Mouse (Mus musculus) midbrain, embryonic 16.5 days (tissue): ENCODE measurements around the gene Hist1h4k. TPM values are rescaled to one million over a fixed set of nuclear protein-coding genes. Genes with fewer than 3 reads are reported as not detected.
"Not testable (repeated sequence)": the region's sequence is repeated elsewhere in the genome, so short reads cannot be mapped to it uniquely, and the experiment has no call there.

Experiments
- ATAC-seq: fragments of 200-750 bp; cut with Nextera tagmentation; 2 replicates; pipeline ENCODE4 v1.8.0; 2017; ENCODE audit warnings: moderate TSS enrichment
- H3K27ac ChIP-seq: fragments of 300-500 bp; sonication (generic); 2 replicates; pipeline ENCODE4 v1.5.1; 2014; ENCODE audit warnings: mild to moderate bottlenecking, low read length, mixed read lengths
- H3K27me3 ChIP-seq: fragments of 300-500 bp; sonication (generic); 2 replicates; pipeline ENCODE4 v1.6.1; 2014; ENCODE audit warnings: low read depth, low read length, mixed read lengths; ENCODE audit not compliant: control insufficient read depth, insufficient read depth
- H3K36me3 ChIP-seq: fragments of 300-500 bp; sonication (generic); 2 replicates; pipeline ENCODE4 v1.6.1; 2014; ENCODE audit warnings: mild to moderate bottlenecking, low read length, moderate library complexity, mixed read lengths; ENCODE audit not compliant: control insufficient read depth, insufficient read depth
- H3K4me1 ChIP-seq: fragments of 300-500 bp; sonication (generic); 2 replicates; pipeline ENCODE4 v1.6.1; 2014; ENCODE audit warnings: mild to moderate bottlenecking, low read length, mixed read lengths; ENCODE audit not compliant: control insufficient read depth, insufficient read depth
- H3K4me2 ChIP-seq: fragments of 300-500 bp; sonication (generic); 2 replicates; pipeline ENCODE4 v1.6.1; 2014; ENCODE audit warnings: mild to moderate bottlenecking, low read length, mixed read lengths
- H3K4me3 ChIP-seq: fragments of 300-500 bp; sonication (generic); 2 replicates; pipeline ENCODE4 v1.5.1; 2014; ENCODE audit warnings: low read depth, mild to moderate bottlenecking, low read length, moderate library complexity, mixed read lengths
- H3K9ac ChIP-seq: fragments of 300-500 bp; sonication (generic); 2 replicates; pipeline ENCODE4 v1.6.1; 2014; ENCODE audit warnings: low read depth, low read length, mixed read lengths
- H3K9me3 ChIP-seq: fragments of 300-500 bp; sonication (generic); replicated peaks from 2 replicates; pipeline ENCODE4 v1.6.1; 2014; ENCODE audit warnings: mild to moderate bottlenecking, low read length, mixed read lengths; ENCODE audit not compliant: control insufficient read depth, poor library complexity, severe bottlenecking
- WGBS: fragments of 180-500 bp; shearing (Covaris S2); extraction: QIAGEN DNeasy Blood & Tissue Kit; methylation state at CpG from one replicate; pipeline ENCODE4 v1.1.7; 2014; 5-methylcytosine and 5-hydroxymethylcytosine counted together
- polyA plus RNA-seq: library from polyadenylated mRNA; unstranded; fragments of >200 nt; fragmentation: Nextera tagmentation; extraction: Ambion mirVana; gene quantifications from 2 replicates; pipeline ENCODE4 v1.2.1, GENCODE M21; 2015

Gene Hist1h4k
- polyA plus RNA-seq, 1 experiment from 2014 or later: not detected

DNA sequence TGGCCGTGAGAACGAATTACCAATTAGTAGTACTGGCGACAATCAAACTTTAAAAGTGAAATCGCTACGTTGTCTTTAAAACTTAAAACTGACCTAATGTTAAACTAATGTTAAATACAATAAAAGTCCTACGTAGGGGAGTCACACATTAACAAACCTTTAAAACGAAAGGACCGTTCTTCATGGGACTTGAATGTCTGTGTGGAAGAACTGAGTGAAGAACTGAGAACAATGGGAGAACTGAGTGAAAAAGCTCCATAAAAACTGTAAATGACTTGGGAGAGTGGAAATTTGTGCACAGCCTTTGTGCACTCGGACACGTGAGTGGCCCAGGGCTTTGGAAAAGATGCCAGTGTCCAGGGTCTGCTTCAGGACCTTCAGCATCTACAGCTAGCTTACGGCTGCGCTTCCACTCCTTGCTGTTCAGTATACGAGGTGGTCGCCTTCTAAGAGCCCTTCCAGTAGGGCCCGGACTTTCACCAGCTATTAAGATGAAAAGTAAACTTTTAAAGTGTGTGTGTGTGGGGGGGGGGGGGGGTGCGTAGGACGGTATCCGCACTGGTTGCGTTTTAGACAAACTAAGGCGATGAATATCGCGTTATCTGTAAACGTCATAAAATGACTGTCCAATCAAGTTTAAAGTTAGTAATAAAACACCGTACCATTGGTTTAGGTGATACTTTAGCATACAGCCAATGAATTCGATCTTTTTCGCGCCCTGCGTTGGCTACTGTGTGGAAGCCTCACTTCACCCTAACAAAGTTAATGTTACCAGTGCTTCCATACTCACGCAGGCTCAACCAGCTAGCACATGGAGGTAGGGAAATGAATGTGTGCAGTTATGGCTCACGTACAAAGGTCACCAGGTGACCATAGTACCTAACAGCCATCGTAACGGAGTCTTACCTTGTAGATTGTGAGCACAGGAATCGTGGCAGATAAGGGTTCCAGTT is 28.8 kb upstream of the Hist1h4k start:
- peak overlapping the region; percentile 58 for H3K9ac ChIP-seq
- H3K9me3 ChIP-seq: no peaks in the 10 kb centered on the region
- H3K4me1 ChIP-seq: peaks cover 20% of the 10 kb centered on the region
- H3K4me2 ChIP-seq: peak overlapping the region; percentile 88
- no peaks in the 10 kb centered on the region for H3K36me3 ChIP-seq
- peak overlapping the region; percentile 42 for H3K4me3 ChIP-seq
- H3K27me3 ChIP-seq: no peaks in the 10 kb centered on the region; the same call in 1 of the 2 replicates
- H3K27ac ChIP-seq: peak overlapping the region; percentile 76
- WGBS: 5% methylated on average over 33 of the region's 33 CpGs
- peak; percentile 96 for ATAC-seq

DNA sequence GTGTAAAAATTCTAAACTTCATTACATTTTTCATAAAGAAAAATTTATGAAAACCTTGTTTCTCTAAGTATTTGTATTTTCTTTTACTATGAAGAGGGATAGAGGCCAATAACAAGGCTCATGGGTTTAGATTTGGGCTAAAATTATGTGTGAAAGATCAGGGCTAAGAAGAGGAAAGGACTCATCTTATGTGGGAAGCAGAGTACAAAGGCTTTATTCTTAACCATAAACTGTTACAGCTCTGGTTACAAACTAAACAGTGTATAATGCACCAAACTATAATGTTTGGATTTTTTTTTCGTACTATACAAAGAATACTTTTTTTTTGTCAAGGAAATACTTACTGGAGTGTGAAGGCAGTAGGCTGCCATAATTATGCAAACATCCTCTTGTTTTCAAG is 5.4 kb upstream of the Hist1h4k start:
- no peak for ATAC-seq
- no peaks in the 10 kb centered on the region for H3K9me3 ChIP-seq
- H3K27ac ChIP-seq: no peak overlapping the region
- H3K9ac ChIP-seq: no peak overlapping the region
- H3K4me3 ChIP-seq: no peak overlapping the region
- 71% methylated on average over 1 of the region's 1 CpGs for WGBS
- no peak overlapping the region for H3K4me2 ChIP-seq
- H3K27me3 ChIP-seq: no peaks in the 10 kb centered on the region
- H3K36me3 ChIP-seq: no peaks in the 10 kb centered on the region
- peaks cover 12% of the 10 kb centered on the region for H3K4me1 ChIP-seq

DNA sequence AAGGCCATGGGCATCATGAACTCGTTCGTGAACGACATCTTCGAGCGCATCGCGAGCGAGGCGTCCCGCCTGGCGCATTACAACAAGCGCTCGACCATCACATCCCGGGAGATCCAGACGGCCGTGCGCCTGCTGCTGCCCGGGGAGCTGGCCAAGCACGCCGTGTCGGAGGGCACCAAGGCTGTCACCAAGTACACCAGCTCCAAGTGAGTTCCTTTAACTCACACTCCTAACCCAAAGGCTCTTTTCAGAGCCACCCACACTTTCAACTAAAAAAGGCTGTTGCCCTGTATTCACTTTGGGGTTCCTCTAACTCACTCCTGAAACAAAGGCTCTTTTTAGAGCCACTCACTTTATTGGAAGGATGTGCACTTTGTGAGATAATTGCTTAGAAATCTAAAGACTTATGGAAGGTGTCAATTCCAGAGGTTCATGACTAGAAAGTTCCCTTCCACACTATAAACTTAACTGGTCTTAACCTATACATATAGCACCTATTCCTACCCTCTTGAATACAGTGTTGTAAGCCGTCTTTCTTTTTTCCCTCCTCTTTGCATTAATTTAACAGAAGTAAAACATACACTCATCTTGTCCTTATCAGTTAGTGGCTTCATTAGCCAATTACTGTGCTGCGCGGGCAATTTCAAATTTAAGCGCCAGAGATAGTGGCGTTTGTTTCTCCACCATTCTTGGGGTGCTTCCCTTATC is 4.1 kb upstream of the Hist1h4k start:
- peak overlapping the region; percentile 75 for H3K27ac ChIP-seq
- not testable (repeated sequence) for H3K9me3 ChIP-seq, H3K36me3 ChIP-seq, H3K27me3 ChIP-seq
- WGBS: under 1% methylated on average over 19 of the region's 26 CpGs
- H3K4me2 ChIP-seq: peak overlapping the region; percentile 82
- peaks cover 14% of the 10 kb centered on the region for H3K4me1 ChIP-seq
- H3K4me3 ChIP-seq: peak overlapping the region; percentile 44
- peak overlapping the region; percentile 54 for H3K9ac ChIP-seq
- ATAC-seq: peak; percentile 11; the same call in 1 of the 2 replicates

DNA sequence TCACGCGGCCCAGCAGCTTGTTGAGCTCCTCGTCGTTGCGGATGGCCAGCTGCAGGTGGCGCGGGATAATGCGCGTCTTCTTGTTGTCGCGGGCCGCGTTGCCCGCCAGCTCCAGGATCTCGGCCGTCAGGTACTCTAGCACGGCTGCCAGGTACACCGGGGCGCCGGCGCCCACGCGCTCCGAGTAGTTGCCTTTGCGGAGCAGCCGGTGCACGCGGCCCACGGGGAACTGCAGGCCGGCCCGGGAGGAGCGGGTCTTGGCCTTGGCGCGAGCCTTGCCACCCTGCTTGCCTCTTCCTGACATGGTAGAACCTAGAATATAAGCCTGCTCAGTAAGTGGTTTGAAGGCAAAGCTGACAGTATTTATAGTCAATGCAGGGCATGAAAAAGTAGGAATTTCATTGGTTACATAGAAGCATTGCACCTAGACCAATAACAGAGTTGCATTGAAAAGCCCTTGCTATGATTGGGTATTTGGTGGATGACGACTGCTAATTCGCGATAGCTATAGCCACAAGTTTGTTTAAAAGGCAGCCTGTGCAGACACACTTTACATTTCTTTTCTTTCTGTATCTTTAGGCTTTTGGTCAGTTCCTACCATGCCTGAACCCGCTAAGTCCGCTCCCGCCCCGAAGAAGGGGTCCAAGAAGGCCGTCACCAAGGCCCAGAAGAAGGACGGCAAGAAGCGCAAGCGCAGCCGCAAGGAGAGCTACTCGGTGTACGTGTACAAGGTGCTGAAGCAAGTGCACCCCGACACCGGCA is 3.4 kb upstream of the Hist1h4k start, which contains the start of the genes Hist1h2ak and Hist1h2bn:
Hist1h2ak (minus strand) TSS at position 304 of the 762 bp plus-strand sequence.
Hist1h2bn (plus strand) TSS at position 600 of the 762 bp plus-strand sequence.
- WGBS: under 1% methylated on average over 45 of the region's 50 CpGs
- not testable (repeated sequence) for H3K9me3 ChIP-seq
- H3K9ac ChIP-seq: peak within 1 kb of the TSS; percentile 66

DNA sequence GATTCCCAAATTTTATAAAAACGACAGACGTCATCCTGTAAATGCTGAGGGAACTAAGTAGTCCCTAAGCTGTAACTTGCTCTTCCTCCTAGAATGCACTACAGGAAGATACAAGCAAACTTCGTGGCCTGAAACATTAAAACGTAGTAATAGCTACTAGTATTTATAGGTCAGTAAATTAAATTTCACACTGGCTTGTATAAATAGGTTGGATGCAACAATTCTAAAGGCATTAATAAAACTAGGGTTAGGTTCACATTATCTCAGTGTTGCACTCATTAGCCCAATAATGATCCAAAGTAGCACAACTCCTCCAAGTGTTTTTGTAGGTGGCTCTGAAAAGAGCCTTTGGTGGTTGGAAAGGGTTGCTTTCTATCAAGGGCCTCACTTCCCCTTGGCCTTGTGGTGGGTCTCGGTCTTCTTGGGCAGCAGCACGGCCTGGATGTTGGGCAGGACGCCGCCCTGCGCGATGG is 2.8 kb upstream of the Hist1h4k start:
- no peaks in the 10 kb centered on the region for H3K36me3 ChIP-seq
- ATAC-seq: no peak
- H3K9ac ChIP-seq: peak overlapping the region; percentile 66
- peak overlapping the region; percentile 93 for H3K27ac ChIP-seq
- H3K4me3 ChIP-seq: peak overlapping the region; percentile 44
- H3K4me1 ChIP-seq: peaks cover 23% of the 10 kb centered on the region
- 2% methylated on average over 7 of the region's 10 CpGs for WGBS
- H3K9me3 ChIP-seq: no peaks in the 10 kb centered on the region
- peak overlapping the region; percentile 82 for H3K4me2 ChIP-seq
- no peaks in the 10 kb centered on the region for H3K27me3 ChIP-seq

More for the DNA sequence above, 3.4 kb upstream of the Hist1h4k start, which contains the start of the genes Hist1h2ak and Hist1h2bn:
- Histone ChIP-seq H3K4me3 (peak within 1 kb of the TSS; percentile 44), H3K27ac (peak within 1 kb of the TSS; percentile 93), H3K4me2 (peak within 1 kb of the TSS; percentile 82), H3K4me1 (peaks cover 20% of the 10 kb centered on the region)
- ATAC-seq: peak; percentile 97
- H3K27me3 ChIP-seq, H3K36me3 ChIP-seq: not testable (repeated sequence)

DNA sequence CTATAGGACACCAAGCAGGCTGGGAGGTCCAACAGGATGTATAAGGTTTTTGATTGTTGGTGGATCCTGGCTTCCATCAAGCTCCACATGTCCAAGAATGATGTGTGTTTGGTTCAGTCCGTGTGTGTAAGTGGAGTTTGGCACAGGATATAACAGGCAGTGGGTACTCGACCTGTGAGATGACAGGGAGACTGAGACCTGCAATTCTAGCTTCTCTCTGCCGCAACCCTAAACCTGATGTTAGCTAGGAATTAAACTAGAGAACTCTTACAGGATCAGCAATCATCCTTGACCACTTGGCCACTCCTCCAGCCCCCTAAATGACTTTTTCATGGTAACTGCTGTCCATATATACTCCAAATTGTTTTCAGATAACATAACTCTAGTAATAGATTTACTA is 2.1 kb upstream of the Hist1h4k start:
- no peak overlapping the region for H3K9ac ChIP-seq
- H3K27me3 ChIP-seq: no peaks in the 10 kb centered on the region
- 41% methylated on average over 3 of the region's 3 CpGs for WGBS
- ATAC-seq: no peak
- H3K4me3 ChIP-seq: no peak overlapping the region
- H3K27ac ChIP-seq: no peak overlapping the region
- no peaks in the 10 kb centered on the region for H3K9me3 ChIP-seq
- no peak overlapping the region for H3K4me2 ChIP-seq
- peaks cover 26% of the 10 kb centered on the region for H3K4me1 ChIP-seq
- no peaks in the 10 kb centered on the region for H3K36me3 ChIP-seq

DNA sequence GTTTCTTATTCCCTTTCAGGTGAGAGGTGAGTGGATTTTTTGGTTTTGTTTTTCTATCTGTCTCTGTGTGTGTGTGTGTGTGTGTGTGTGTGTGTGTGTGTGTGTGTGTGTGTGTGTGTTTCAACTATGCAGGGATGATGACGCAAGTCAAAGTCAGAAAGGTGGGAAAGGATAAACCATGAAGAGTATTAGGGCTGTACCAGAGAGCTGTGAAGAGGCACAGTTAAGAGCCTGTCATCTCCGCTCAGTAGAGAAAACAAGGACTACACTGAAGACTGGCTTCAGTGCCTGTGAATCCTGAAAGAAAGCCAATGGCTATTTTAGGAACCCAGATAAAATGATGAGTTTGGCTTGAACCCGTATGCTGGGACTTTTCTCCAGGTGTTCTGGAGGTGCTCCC is 1.5 kb upstream of the Hist1h4k start:
- 75% methylated on average over 3 of the region's 3 CpGs for WGBS
- Histone ChIP-seq H3K9me3 (no peaks in the 10 kb centered on the region), H3K27me3 (no peaks in the 10 kb centered on the region), H3K9ac (no peak overlapping the region), H3K4me1 (peaks cover 28% of the 10 kb centered on the region), H3K27ac (no peak overlapping the region), H3K4me2 (no peak overlapping the region), H3K4me3 (no peak overlapping the region), H3K36me3 (no peaks in the 10 kb centered on the region)
- no peak for ATAC-seq

DNA sequence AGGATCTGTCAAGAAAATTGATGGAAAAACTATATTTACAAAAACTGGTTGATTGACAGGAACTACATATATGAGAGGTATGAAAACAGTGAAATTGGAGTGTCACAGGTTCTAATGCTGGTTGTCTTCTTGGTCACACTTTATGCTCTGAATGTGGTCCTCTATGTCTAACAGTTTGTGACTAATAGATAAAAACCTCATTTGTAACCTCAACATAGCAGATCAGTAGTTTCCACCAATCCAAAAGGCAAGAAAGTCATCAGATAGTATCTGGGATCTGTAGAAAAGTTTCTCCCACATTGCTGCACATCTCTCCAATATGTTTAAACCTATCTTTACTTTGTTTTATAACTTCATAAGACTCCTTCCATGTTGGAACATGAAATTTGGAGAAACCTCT is 1.1 kb upstream of the Hist1h4k start:
- no peak overlapping the region for H3K9ac ChIP-seq
- H3K4me3 ChIP-seq: no peak overlapping the region
- no peaks in the 10 kb centered on the region for H3K27me3 ChIP-seq
- peaks cover 28% of the 10 kb centered on the region for H3K4me1 ChIP-seq
- H3K4me2 ChIP-seq: no peak overlapping the region
- H3K27ac ChIP-seq: no peak overlapping the region
- no peaks in the 10 kb centered on the region for H3K36me3 ChIP-seq
- no peak for ATAC-seq
- no peaks in the 10 kb centered on the region for H3K9me3 ChIP-seq
